Mouse (Mus musculus) megakaryocyte, embryonic 14.5 days (primary cell): ENCODE measurements at regions not wholly inside any gene's neighbourhood (a gene's known extent, or its start where the extent isn't known, plus 50 kb on each side); places are given as distances from the start of the nearest gene placed in this dataset.

Experiments
- H3K27me3 ChIP-seq: replicated peaks from 2 replicates; pipeline ENCODE3; 2012; ENCODE audit warnings: inconsistent platforms
- H3K36me3 ChIP-seq: replicated peaks from 2 replicates; pipeline ENCODE3; 2012; ENCODE audit warnings: low read length, inconsistent platforms, mixed read lengths
- H3K4me1 ChIP-seq: 2 replicates; pipeline ENCODE4 v1.6.1; 2012; ENCODE audit warnings: inconsistent platforms
- H3K4me3 ChIP-seq: replicated peaks from 2 replicates; pipeline ENCODE3; 2012; ENCODE audit warnings: moderate library complexity, mild to moderate bottlenecking, inconsistent platforms
- H3K9me3 ChIP-seq: 2 replicates; pipeline ENCODE4 v1.6.1; 2012; ENCODE audit warnings: inconsistent platforms
- FLI1 ChIP-seq: IDR thresholded peaks from 2 replicates; pipeline ENCODE4 v1.6.1; 2012; ENCODE audit warnings: low read length, inconsistent platforms, mixed read lengths
- GATA1 ChIP-seq: IDR thresholded peaks from 3 replicates; pipeline ENCODE4 v1.6.1; 2012; ENCODE audit warnings: mixed read lengths, low read length, inconsistent platforms, borderline replicate concordance

DNA sequence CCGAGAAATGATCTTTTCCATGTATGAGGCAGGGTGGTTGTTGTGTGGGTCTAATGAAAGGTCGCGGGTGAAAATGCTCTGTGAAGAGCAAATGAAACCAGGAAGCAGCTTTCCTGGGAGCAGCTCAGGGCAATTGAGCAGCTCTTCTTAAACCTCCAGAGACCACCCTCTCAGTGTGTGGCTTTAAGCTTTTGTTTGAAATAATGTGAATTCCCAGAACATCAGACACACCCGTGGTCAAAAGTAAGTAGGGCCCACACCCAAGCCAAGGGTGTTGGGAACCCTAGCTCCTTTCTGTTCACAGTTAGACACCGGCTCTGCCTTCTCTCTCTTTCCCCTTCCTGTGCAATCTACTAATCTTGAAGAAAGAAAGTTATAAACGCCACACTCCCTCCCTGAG lies 450.5 kb downstream of the Bnc2 start:
- Histone ChIP-seq H3K36me3 (no peaks in the 10 kb centered on the region), H3K4me1 (no peaks in the 10 kb centered on the region), H3K4me3 (no peak overlapping the region), H3K9me3 (no peaks in the 10 kb centered on the region), H3K27me3 (no peaks in the 10 kb centered on the region)
- no peak for TF ChIP-seq FLI1
- no peak for TF ChIP-seq GATA1
